ENCODE assay signal across 19 mouse cellular contexts in genomic region chr4:46412113-46412512, GRCm38 (mm10). TPM values are rescaled to one million over a fixed set of nuclear protein-coding genes. Genes with fewer than 3 reads are reported as not detected.
DNase-seq lines count a peak whose midpoint lies in the region; ATAC-seq lines count a peak whose summit lies in the region.
"Had no signal": no experiment of that assay in that cellular context is flagged by ENCODE, and none has a peak within 500 bp of the region (broad histone marks: within the 10 kb centered on the region; RNA-seq: fewer than 3 reads in every experiment).

No protein-coding gene starts in this region.

- H3K4me3 ChIP-seq in liver, embryonic 11.5 days (ENCODE audit: low read depth, low read length), result no peak overlapping the region
- H3K4me3 ChIP-seq in liver, embryonic 16.5 days (ENCODE audit: low read depth, low read length), result no peak overlapping the region
- H3K4me3 ChIP-seq in midbrain, embryonic 15.5 days, result no peak overlapping the region
- H3K4me3 ChIP-seq: hindbrain, embryonic 13.5 days; intestine, embryonic 15.5 days; kidney, embryonic 15.5 days; limb, embryonic 10.5 days; neural tube, embryonic 12.5 days; stomach, embryonic 15.5 days had no signal

- WGBS in liver, embryonic 11.5 days, result 29% methylated on average over 1 of the region's 1 CpGs
- WGBS in liver, embryonic 16.5 days (ENCODE audit: insufficient replicate concordance), result 14% methylated on average over 1 of the region's 1 CpGs
- 71% methylated on average over 1 of the region's 1 CpGs for WGBS in midbrain, embryonic 15.5 days

- no peak for DNase-seq in liver, embryonic 11.5 days (ENCODE audit: low spot score)
- DNase-seq in liver, result no peak
- DNase-seq in urinary bladder, postnatal 25 days (ENCODE audit: low spot score), result no peak
- no peak for DNase-seq in c-Kit-positive CD71-positive TER-119-positive erythroid progenitor cells, embryonic 14.5 days (ENCODE audit: low spot score)
- DNase-seq: cerebellum, adult 11 months; gastrocnemius, postnatal 14 days; layer of hippocampus, postnatal 36 days; lung, embryonic 14.5 days had no signal

- H3K9me3 ChIP-seq in liver, embryonic 11.5 days (ENCODE audit: control insufficient read depth, low read length), result no peaks in the 10 kb centered on the region
- no peaks in the 10 kb centered on the region for H3K9me3 ChIP-seq in liver, embryonic 16.5 days (replicated peaks; ENCODE audit: control insufficient read depth, low read length)
- H3K9me3 ChIP-seq in midbrain, embryonic 15.5 days, result no peaks in the 10 kb centered on the region
- H3K9me3 ChIP-seq: hindbrain, embryonic 13.5 days; intestine, embryonic 15.5 days; kidney, embryonic 15.5 days; limb, embryonic 10.5 days; neural tube, embryonic 12.5 days; stomach, embryonic 15.5 days had no signal

- peak overlapping the region; percentile 60 for H3K4me2 ChIP-seq in liver, embryonic 11.5 days
- H3K4me2 ChIP-seq in liver, embryonic 16.5 days (ENCODE audit: low read depth, low read length), result no peak overlapping the region
- H3K4me2 ChIP-seq in midbrain, embryonic 15.5 days, result no peak overlapping the region
- H3K4me2 ChIP-seq: hindbrain, embryonic 13.5 days; intestine, embryonic 15.5 days; kidney, embryonic 15.5 days; lung, embryonic 14.5 days; neural tube, embryonic 12.5 days; stomach, embryonic 15.5 days had no signal

- H3K9ac ChIP-seq in liver, embryonic 11.5 days (ENCODE audit: low read depth, low read length), result 0 out of 2 replicates have a peak overlapping the region, but pooled peaks have one; percentile 71
- H3K9ac ChIP-seq in liver, embryonic 16.5 days (ENCODE audit: low read depth, low read length), result no peak overlapping the region
- no peak overlapping the region for H3K9ac ChIP-seq in midbrain, embryonic 15.5 days
- H3K9ac ChIP-seq: hindbrain, embryonic 13.5 days; intestine, embryonic 15.5 days; kidney, embryonic 15.5 days; lung, embryonic 14.5 days; neural tube, embryonic 12.5 days; stomach, embryonic 15.5 days had no signal

- no peak for ATAC-seq in liver, embryonic 11.5 days (replicated peaks; ENCODE audit: low FRiP score)
- peak; percentile 15; the same call in 1 of the 2 replicates for ATAC-seq in common myeloid progenitor, adult 5-6 weeks (replicated peaks; ENCODE audit: low read depth, poor library complexity, severe bottlenecking)
- no peak for ATAC-seq in liver, embryonic 16.5 days (ENCODE audit: low read depth)
- no peak for ATAC-seq in midbrain, embryonic 15.5 days (replicated peaks)
- ATAC-seq: intestine, embryonic 15.5 days had no signal

- no peaks in the 10 kb centered on the region for H3K27me3 ChIP-seq in liver, embryonic 11.5 days (replicated peaks; ENCODE audit: control insufficient read depth, insufficient read depth, low read length)
- no peaks in the 10 kb centered on the region for H3K27me3 ChIP-seq in liver, embryonic 16.5 days (ENCODE audit: control insufficient read depth, insufficient read depth, low read depth, low read length)
- no peaks in the 10 kb centered on the region for H3K27me3 ChIP-seq in midbrain, embryonic 15.5 days (replicated peaks)
- H3K27me3 ChIP-seq: intestine, embryonic 15.5 days; kidney, embryonic 15.5 days; neural tube, embryonic 12.5 days; stomach, embryonic 15.5 days had no signal

- no peaks in the 10 kb centered on the region for H3K36me3 ChIP-seq in liver, embryonic 11.5 days (ENCODE audit: control insufficient read depth, insufficient read depth, low read length)
- H3K36me3 ChIP-seq in liver, embryonic 16.5 days (ENCODE audit: control insufficient read depth, insufficient read depth), result no peaks in the 10 kb centered on the region
- no peaks in the 10 kb centered on the region for H3K36me3 ChIP-seq in midbrain, embryonic 15.5 days (replicated peaks)
- H3K36me3 ChIP-seq: hindbrain, embryonic 13.5 days; intestine, embryonic 15.5 days; kidney, embryonic 15.5 days; limb, embryonic 10.5 days; neural tube, embryonic 12.5 days; stomach, embryonic 15.5 days had no signal

- peaks cover 43% of the 10 kb centered on the region for H3K4me1 ChIP-seq in liver, embryonic 11.5 days (replicated peaks; ENCODE audit: control insufficient read depth, insufficient read depth, low read length)
- H3K4me1 ChIP-seq in liver, embryonic 16.5 days (ENCODE audit: control insufficient read depth, low read depth, low read length), result peaks cover 59% of the 10 kb centered on the region
- H3K4me1 ChIP-seq in midbrain, embryonic 15.5 days, result no peaks in the 10 kb centered on the region
- H3K4me1 ChIP-seq: hindbrain, embryonic 13.5 days; intestine, embryonic 15.5 days; kidney, embryonic 15.5 days; limb, embryonic 10.5 days; neural tube, embryonic 12.5 days; stomach, embryonic 15.5 days had no signal

- H3K27ac ChIP-seq in liver, embryonic 11.5 days (ENCODE audit: low read depth, low read length), result peak overlapping the region; percentile 99
- H3K27ac ChIP-seq in liver, embryonic 16.5 days (ENCODE audit: low read length), result peak overlapping the region; percentile 99
- no peak overlapping the region for H3K27ac ChIP-seq in midbrain, embryonic 15.5 days
- H3K27ac ChIP-seq: hindbrain, embryonic 13.5 days; intestine, embryonic 15.5 days; kidney, embryonic 15.5 days; limb, embryonic 10.5 days; neural tube, embryonic 12.5 days; stomach, embryonic 15.5 days had no signal

RNA-seq across cellular contexts. Expression of gene Hemgn, which starts 1.2 kb away (rescaled TPM):
- 206 and 233 TPM in 2 replicates for polyA plus RNA-seq in liver, embryonic 11.5 days (2014; fragmentation: Nextera tagmentation; extraction: Ambion mirVana)
- 64.2 and 76.9 TPM in 2 replicates for total RNA-seq in common myeloid progenitor, adult 5-6 weeks (2017)
- polyA plus RNA-seq in liver, embryonic 16.5 days (2015; fragmentation: Nextera tagmentation; extraction: Ambion mirVana), result 375 and 394 TPM in 2 replicates
- 0.14 and 0.59 TPM in 2 replicates for polyA plus RNA-seq in midbrain, embryonic 15.5 days (2015; fragmentation: Nextera tagmentation; extraction: Ambion mirVana)
- total RNA-seq: adrenal gland, adult 18-20 months; gastrocnemius, postnatal 14 days; layer of hippocampus, postnatal 36 days had no signal
- polyA plus RNA-seq: C2C12 had no signal

RNA-seq across cellular contexts. Expression of gene Trmo, which starts 22.9 kb away (rescaled TPM):
- 14.1 and 14.7 TPM in 2 replicates for polyA plus RNA-seq in liver, embryonic 11.5 days (2014; fragmentation: Nextera tagmentation; extraction: Ambion mirVana)
- 9.7 and 17.0 TPM in 2 replicates for total RNA-seq in common myeloid progenitor, adult 5-6 weeks (2017)
- polyA plus RNA-seq in liver, embryonic 16.5 days (2015; fragmentation: Nextera tagmentation; extraction: Ambion mirVana), result 6.3 and 7.1 TPM in 2 replicates
- polyA plus RNA-seq in midbrain, embryonic 15.5 days (2015; fragmentation: Nextera tagmentation; extraction: Ambion mirVana), result 9.2 and 9.4 TPM in 2 replicates

RNA-seq across cellular contexts. Expression of gene Anp32b, which starts 38.6 kb away (rescaled TPM):
- polyA plus RNA-seq in liver, embryonic 11.5 days (2014; fragmentation: Nextera tagmentation; extraction: Ambion mirVana), result 586 and 618 TPM in 2 replicates
- 152 and 196 TPM in 2 replicates for total RNA-seq in common myeloid progenitor, adult 5-6 weeks (2017)
- polyA plus RNA-seq in liver, embryonic 16.5 days (2015; fragmentation: Nextera tagmentation; extraction: Ambion mirVana), result 318 and 338 TPM in 2 replicates
- polyA plus RNA-seq in midbrain, embryonic 15.5 days (2015; fragmentation: Nextera tagmentation; extraction: Ambion mirVana), result 72.3 and 74.4 TPM in 2 replicates

Comparison
In these comparisons a context has a peak if more than half of its experiments do, and no peak if none do; other contexts are left out.
1. RNA of gene Hemgn, which starts 1.2 kb away (polyA plus RNA-seq): 375 to 394 TPM in liver, embryonic 16.5 days and 206 to 233 TPM in liver, embryonic 11.5 days; 0.14 to 0.59 TPM in midbrain, embryonic 15.5 days; every median in the first group is over 100 times any median in the second.